Mouse (Mus musculus) cerebellum, adult 9-11 months (tissue): Measurements from ENCODE around the gene Cacng2.

Experiments used
- DNase-seq: peaks from one replicate; pipeline ENCODE4 v3.0.0; 2022

The Cacng2 gene

DNA sequence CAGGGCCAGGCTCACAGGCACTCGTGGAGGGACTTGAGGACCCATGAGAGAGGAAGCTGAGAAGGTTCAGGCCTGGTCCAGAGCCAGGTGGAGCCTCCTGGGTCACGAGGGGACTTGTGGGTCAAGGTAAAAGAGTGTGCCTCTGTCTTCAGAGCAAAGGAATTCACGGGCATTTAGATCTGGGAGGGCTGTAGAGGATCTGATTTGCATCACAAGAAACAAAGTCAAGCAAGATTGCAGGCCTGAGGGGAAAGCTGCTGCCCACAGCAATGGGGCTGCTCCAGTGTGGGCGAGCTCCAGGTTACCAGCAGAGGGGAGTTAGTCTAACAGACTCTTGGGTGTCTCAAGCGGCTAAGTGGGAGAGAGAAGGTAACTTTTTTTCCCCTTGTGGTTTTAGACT lies 118.4 kb downstream of the Cacng2 start:
- no peak for DNase-seq

DNA sequence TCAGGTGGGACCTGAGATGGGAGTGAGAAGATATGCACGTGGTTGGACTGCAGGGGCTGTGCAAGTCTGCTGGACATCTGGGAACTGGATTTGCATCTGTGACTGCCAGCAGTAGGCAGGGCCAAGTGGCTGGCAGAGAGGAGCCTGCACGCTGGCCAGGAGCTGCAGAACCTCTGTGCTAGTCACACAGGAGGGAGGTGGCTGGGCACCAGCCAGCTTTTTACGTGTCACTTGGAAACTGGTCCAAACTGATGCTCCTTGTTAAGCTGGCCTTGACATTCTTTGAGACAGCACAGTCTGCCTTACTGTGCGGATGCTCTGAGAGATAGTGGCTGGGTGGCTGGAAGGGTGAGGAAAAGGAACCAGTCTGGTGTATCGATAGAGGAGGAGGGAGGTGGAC lies 131.3 kb downstream of the Cacng2 start:
- no peak for DNase-seq

DNA sequence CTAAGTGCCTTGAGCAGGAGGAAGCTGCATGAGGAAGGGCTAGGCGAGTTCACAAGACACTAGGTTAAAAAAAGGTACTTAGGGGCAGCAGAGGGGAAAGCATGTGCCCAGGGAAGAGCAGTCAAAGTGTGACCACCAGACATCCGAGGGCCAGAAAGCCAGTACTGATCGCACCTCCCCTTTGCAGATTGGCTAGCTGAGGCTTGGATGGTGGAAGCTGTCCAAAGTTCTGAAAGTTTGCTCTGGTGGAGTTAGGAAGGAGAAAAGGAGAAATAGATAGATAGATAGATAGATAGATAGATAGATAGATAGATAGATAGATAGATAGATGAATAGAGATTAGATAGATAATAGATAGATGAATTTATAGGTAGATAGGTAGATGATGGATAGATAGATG lies 136.4 kb downstream of the Cacng2 start:
- DNase-seq = no peak

DNA sequence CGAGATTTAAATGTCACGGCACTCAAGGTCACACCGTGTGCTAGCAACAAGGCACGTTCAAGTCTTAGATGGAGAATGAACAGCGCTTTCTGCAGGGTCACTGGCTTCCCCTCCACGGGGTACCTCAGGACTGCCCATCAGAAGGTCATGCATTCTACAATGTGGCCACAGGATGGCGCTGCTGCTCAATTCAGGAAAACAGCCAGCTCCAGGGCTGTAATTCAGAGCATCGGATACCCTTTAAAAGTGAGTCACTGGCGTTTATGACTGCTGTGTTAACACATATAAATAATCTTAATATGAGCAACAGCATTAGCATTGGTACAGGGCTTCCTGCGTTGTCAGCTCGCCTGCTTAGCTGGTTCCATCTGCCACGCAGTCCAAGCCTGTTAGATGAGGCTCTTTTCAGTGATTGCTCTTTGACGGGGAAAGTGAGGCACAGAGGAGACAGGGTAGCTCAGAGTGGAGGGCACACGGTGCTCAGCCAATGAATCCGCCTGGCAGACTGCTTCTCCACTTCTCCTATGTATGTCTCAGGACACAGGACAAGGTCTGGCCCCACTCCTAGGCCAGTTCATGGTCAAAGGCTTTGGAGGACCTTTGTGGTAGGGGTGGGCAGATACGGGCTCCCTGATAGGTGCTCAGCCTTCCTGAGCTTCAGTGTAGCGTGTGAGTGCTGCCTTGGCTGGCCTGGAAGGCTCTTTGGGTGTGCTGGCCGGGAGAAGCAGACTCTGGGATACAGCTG lies 137.5 kb downstream of the Cacng2 start:
- DNase-seq = peak; percentile 82

DNA sequence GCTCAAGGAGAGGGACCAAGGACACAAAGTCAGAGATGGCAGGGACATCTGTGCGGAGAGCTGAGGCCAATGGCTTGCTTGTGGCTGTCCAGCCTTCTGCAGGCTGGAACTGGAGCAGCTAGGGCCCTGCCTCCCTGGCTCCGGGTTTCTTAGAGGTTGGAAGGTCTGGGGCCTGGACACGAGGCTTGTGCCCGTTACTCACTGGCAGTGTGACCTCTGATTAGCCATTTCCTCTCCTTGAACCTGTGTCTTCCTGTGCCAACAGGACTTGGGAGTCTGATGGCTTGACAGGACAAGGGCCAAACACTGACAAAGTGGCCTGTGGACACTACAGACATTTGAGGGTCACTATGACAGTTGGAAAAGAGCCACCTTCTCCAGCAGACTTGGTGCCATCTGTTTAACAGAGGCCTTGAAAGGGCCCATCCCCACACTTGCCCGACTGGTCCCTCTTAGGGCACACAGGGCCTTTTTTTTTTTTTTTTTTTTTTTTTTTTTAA lies 138.6 kb downstream of the Cacng2 start:
- no peak for DNase-seq

DNA sequence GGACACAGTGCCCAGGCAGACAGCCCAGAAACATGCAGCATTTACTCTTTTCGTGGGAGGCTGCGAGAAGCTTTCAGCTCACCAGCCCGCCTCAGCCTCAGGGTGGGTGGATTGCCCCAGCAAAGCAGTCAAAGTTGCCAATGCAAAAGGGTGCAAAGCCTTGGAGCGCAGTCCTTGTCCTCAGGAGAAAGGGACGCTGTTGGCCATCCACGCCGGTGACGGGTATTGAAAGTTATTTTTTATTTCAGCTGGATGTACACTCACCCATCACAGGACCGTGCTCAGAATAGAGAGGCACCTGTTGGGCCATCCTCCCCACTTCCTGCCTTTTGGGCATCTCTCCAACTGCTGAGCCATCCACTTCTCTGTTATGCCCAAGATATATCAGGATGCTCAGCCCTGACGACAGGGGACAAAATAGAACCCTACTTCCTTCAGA lies 140.4 kb downstream of the Cacng2 start:
- no peak for DNase-seq

DNA sequence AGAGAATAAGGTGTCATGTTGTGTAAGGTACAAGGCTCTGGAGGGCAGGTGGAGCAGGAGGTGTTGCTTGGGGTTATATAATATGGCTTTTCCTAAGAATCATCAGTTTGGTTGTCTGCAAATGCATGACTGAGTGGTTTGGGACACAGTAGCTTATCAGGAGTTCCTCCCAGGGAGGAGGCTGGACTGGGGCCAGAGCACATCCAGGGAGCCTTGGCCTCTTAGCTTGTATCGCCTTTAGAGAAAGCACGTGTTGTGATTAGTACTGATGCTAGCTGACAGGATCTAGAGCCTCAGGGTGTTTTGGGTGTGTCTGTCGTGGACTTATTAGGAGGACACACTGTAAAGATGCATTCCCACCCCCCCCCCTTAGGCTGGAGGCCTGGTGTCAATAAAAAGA lies 142.2 kb downstream of the Cacng2 start:
- DNase-seq = no peak

DNA sequence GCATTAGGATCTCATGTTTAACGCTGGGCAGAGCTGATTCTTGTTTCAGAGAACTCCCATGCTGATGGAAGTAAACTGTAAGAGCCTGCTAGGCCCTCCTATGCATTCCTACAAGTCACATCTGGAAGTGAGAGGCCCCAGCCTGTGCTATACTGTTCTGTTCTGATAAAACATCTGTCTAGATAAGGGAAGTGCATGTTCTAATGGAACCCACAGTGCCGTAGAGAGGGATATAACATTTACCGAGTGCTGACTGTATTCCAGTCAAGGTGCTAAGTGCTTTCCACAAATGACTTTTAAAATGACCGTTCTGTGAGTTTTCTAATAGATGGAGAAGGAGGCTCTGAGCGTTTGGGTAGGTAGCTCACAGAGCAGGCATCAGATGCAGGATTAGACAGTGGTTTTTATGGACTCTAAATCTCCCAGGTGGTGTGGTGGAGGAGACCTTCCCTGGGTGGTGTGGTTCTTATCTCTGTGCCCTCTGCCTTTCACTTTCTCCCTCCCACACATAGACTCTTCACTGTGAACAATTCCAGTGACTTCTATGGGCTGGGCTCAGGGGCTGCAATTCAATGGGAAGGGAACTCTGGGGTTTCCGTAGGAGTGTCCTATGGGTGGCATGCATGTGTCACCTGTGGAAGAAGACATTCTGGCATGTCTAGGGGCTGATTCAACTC lies 145.5 kb downstream of the Cacng2 start:
- no peak for DNase-seq

DNA sequence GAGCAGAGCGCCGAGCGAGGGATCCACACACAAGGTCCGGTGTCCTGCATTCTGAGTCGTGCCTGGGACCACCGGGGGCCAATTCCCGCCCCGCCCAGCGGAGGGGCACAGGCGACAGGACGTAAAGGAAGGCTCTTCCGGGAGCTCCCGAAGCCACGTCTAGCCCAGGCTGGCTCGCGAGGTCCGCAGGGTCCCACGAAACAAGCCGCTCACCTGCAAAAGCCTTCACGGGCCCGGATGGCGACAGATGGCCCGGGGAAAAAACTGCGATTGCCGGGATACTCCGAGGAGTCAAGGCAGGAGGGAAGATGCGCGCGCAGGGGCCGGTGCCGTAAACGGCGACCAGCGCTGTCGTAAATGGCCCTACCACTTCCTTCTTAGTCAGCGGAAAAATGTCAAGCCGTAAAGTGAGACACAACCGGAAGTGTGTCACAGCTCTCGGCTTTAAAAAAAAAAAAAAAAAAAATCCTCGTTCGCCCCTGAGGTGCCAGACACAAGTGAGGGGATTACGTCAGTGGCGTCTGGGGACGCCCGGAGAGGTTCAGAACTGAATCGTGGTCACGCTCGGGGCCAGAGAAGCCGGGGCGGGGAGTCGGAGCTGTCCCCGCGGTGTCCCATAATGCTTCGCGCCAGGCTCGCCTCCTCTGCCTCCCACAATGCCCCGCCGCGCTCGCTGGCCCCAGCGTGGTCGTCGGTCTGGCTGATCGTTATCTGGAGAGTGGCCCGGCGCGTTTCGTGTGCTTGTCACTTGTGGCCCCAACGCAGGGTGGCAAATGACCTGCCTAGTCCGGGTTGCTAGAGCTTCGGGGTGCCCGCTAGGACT lies 149.1 kb downstream of the Cacng2 start, which contains the start of gene Eif3d:
TSS of gene Eif3d (minus strand) at position 344 of the 823 bp plus-strand sequence.
- DNase-seq = peak; percentile 97

DNA sequence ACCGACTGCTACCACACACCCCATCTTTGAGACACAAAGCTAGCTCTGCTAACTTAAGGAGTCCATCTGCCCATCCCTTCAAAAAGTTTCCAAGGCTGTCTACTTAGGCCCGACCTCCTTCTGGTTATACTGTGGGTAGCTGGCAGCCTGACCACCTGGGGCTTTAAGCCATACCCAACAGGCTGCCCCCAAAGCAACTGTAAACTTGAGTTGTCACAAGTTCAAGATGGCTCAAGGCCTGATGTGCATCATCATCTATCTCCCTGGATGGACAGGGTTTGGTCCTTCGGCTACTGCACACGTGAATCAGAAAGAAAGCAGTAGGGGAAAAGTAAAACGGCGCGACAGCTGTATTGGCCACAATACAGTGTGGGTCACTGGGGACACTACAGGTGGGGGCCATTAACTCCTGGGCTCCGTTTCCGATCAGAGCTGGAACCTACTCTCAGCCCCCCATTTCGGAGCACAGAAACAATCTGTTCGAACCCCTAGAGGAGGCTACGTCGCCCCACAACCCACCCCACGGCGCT lies 149.8 kb downstream of the Cacng2 start:
- DNase-seq = no peak

DNA sequence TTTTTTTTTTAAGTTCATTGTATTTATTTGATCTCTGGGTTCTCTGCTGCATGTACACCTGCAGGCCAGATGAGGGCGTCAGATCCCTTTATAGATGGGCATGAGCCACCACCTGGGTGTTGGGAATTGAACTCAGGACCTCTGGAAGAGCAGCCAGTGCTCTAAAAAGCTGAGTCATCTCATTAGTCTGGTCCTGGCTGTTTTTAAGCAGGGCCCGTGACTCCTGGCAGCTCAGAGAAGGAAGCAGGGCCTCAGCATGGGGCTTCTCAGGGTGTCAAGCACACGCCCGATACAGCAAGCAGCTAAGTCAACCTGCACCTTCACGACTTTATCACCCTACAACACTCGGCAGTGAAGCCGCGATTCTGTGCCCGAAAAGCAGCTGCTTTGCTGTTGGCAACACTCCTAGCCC lies 154.7 kb downstream of the Cacng2 start:
- no peak for DNase-seq

DNA sequence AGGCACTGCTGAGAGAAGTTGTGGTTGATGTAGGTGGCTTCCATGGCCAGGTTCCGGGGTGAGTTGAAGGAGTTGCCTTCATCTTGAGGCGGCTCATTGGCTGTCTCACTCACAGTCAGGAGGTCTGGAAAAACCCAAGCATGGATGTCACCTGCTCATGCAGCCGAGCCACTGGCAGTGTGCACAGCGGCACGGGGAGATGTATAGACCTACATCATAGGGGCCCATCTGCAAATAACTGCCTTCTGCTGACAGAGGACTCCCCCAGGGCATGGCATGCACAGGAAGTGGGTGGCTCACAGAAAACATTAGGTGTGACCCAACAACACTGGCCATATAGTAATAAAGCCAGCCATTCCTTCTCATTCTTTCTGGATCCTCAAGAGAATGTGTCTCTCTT lies 157.4 kb downstream of the Cacng2 start:
- no peak for DNase-seq

DNA sequence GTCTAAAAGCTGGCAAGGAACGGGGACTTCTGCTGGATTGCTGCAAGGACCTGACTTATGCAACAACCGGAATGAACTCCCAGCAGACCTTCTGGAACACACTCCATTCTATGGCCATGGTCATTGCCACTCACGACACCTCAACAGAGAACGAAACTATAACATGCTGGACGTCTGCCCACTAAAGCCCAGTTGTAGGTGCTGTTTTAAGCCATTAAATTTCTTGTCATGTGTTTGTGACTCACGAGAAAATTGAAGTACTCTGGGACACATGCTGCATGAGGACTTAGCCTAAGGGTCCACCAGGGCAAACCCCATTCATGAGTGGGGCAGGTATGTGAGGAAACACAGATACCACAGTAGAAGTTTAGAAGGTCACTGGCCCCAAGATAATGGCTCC lies 159.1 kb downstream of the Cacng2 start:
- DNase-seq = no peak

DNA sequence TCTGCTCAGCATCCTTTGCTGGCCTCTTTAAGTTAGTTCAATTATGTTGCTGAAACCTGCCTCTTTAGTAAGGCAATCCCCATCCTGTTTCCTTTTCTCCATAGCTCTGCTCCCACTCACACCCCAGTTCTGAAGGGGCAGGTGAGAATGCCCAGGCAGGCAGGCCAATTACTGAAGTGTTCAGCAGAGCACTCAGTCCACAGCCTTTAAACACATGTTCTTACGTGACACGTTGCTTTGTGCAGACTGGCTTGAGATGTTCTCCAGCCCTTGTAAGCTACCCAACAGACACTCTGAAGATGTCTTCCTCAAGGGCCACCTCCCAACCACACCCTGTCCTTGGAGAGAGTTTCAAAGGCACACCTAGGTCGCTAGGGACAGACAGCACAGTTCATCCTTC lies 161.8 kb downstream of the Cacng2 start:
- no peak for DNase-seq

DNA sequence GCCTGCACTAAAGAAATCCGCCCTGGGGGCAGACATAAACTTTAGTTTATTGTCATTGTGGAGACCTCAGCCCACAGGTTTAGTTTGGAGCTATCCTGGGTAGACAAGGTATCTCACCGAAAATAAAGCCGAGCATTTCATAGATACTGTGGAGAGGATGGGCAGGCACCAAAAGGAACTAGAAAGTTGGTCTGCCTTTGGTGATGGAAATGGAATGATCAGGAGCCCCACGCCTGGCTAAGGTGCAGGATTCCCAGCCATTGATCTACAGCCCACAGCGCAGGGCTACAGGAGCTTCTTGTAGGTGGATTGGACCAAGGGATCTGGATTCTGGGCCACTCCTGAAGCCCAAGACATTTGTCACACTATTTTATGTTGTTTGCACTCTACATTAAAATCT lies 162.2 kb downstream of the Cacng2 start:
- DNase-seq = no peak

DNA sequence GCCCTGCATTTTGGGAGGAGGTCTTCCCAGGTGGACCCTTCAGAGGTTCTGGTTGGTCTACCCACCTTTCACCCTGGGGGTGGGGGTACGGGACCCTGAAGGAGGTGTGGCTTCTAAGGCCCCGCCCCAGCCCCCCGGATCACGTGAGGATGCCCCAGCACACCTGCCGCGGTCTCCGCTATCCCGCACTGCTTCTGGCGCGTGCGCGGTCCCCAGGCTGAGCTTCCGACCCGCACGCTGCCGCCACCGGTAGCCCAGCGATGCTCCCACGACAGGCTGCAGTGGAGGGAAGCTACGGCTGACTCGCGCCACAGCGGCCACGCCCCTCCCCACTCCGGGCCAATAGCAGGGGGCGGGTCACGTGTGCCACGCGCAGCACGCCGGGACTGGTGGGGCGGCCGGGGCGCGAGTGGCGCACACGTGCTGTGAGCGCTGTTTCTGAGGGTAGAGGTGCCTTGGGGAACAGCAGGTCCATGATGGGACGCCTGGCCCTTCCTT lies 163.4 kb downstream of the Cacng2 start, which contains the start of gene Foxred2:
TSS of gene Foxred2 (minus strand) at position 319 of the 498 bp plus-strand sequence.
- peak; percentile 96 for DNase-seq

DNA sequence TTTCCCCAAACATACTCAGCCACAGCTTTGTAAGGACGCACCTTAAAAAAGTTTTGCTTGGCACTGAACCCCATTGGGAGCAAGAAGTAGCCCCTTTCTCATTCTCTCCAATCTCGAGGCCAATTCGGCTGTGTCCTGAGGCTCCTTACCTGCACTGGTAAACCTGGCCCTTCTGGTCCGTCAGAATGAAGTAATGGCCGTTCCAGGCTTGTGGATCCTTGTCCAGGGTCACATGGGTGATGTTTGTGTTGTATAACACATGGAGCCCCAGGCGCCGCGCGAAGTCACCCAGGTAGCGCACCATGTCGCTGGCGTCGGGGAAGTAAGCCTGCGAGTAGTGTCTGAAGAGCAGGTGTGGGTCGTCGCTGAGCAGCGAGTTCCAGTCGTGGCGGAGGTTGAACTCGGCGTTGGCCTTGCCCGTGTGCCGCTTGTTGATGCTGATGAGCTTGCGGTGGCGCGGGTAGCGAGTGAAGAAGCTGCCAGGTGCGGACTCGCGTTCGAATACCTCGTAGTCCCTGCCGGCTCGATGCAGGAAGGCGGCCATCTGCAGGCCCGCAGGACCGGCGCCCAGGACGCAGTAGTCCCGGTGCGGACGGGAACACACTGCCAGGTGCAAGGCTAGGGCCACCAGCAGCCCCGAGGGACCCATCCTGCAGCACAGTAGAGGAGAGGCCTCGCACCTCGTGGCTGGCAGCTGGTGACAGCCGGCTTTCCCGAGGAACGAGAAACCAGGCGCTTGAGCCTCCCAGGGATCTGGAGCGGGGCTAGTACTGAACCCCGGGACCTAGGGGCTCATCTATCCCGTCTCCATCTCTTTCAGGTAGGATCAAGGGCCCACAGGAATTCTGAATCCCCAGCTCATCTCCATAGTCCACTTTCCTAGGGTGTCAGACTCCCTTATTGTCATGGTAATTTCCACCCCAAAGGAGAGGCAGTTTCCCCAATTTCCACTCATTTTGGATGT lies 164.1 kb downstream of the Cacng2 start:
- peak; percentile 77 for DNase-seq

DNA sequence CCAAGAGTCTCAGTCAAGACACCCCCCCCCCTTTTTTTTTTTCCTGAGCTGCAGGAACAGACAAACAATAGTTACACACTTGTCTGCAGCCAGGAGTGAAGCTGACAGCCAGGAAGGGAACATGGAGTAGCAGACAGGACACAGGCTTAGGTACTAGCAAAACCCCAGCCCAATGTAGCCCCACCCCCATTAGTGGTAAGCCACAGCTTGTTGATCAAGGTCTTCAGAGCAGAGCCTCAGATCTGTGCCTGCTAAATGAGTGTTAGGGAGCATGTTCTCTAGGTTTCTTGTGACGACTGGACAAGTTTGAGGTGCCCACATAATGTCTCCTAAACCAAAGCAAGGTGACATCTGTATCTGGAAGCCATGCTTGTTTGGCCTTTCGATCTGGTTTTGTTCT lies 165.5 kb downstream of the Cacng2 start:
- DNase-seq = no peak

DNA sequence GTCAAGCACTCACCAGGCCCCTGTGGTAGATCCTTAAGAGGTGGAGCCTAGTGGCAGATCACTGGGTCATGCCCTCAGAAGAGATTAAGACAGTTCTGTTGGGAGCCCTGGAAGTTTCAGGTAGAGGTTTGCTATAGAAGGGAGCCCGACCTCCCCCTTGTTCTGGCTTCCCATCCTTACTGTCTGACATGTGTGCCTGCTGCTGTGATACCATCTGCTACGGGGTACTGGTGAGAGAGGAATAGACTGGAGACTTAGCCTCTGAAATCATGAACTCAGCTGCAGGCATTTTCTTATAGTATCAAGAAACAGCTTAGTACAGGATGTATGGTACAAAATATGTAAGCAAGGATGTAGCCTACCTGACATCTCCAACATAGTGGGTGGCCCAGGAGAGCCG lies 166.9 kb downstream of the Cacng2 start:
- peak; percentile 84 for DNase-seq

DNA sequence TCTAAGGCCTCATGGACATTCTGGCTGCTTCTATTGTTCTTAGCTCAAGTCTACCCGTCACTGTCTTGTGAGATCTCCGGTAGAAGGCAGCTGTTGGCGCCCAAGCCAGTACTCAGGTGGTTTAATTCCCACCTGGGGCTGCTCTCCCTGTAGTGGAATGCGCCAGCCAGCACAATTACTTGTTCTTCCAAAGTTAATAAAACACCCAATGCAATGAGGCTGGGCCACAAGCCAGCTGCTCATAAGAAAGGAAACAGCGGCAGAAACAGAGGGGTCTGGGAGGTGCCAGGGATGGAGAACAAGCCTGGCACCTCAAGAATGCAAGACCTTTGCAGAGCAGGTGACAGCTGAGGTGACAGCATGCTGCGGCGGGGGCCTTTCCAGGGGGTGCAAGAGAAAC lies 170.8 kb downstream of the Cacng2 start:
- DNase-seq = no peak

DNA sequence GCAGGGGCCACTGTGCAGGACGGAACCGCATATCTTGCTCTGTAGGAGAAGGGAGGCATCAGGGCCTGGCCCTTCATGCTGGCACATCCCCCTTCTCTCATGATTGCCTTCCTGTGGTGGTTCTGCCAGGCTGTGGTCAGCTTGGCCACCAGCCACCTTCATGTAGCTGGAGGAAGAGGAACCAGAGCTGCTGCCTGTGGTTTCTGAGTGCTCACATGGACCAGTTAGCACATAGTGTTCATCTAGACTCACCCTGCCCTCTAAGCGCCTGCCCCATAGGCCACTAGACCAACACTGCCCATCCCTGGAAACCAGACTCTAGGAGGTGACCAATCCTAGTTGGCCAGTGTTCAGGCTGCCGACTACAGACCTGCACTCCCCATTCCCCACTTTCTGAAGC lies 174.1 kb downstream of the Cacng2 start:
- no peak for DNase-seq
